Mouse (Mus musculus) heart, postnatal 0 days (tissue): ENCODE data around the gene Aox2. TPM values are rescaled to one million over a fixed set of nuclear protein-coding genes. Genes with fewer than 3 reads are reported as not detected.

ENCODE experiments used
- ATAC-seq: fragments of 200-750 bp; cut with Nextera tagmentation; 2 replicates; pipeline ENCODE4 v1.8.0; 2017; ENCODE audit warnings: low read depth, moderate number of reproducible peaks, moderate library complexity; ENCODE audit not compliant: insufficient read depth
- DNase-seq: peaks from one replicate; pipeline ENCODE4 v3.0.0-alpha.2; 2016; ENCODE audit warnings: low spot score
- H3K27ac ChIP-seq: fragments of 300-500 bp; sonication (generic); 2 replicates; pipeline ENCODE4 v1.5.1; 2014; ENCODE audit warnings: low read depth, mild to moderate bottlenecking
- H3K27me3 ChIP-seq: fragments of 300-500 bp; sonication (generic); 2 replicates; pipeline ENCODE4 v1.6.1; 2014; ENCODE audit warnings: low read length, mixed read lengths; ENCODE audit not compliant: control insufficient read depth, insufficient read depth
- H3K36me3 ChIP-seq: fragments of 300-500 bp; sonication (generic); replicated peaks from 2 replicates; pipeline ENCODE4 v1.6.1; 2014; ENCODE audit warnings: low read length, mixed read lengths; ENCODE audit not compliant: control insufficient read depth, insufficient read depth
- H3K4me1 ChIP-seq: fragments of 300-500 bp; sonication (generic); 2 replicates; pipeline ENCODE4 v1.6.1; 2014; ENCODE audit warnings: antibody characterized with exemption; ENCODE audit not compliant: control insufficient read depth, insufficient read depth
- H3K4me2 ChIP-seq: fragments of 300-500 bp; sonication (generic); 2 replicates; pipeline ENCODE4 v1.6.1; 2014; ENCODE audit warnings: low read depth, mild to moderate bottlenecking, low read length, moderate library complexity
- H3K4me3 ChIP-seq: fragments of 300-500 bp; sonication (generic); 2 replicates; pipeline ENCODE4 v1.5.1; 2014; ENCODE audit warnings: low read depth, low read length
- H3K9ac ChIP-seq: fragments of 300-500 bp; sonication (generic); replicated peaks from 2 replicates; pipeline ENCODE4 v1.6.1; 2014; ENCODE audit warnings: low read depth, low read length, mixed read lengths
- H3K9me3 ChIP-seq: fragments of 300-500 bp; sonication (generic); replicated peaks from 2 replicates; pipeline ENCODE4 v1.6.1; 2016; ENCODE audit warnings: low read length; ENCODE audit not compliant: control insufficient read depth
- CTCF ChIP-seq: IDR thresholded peaks from 2 replicates; pipeline ENCODE4 v1.5.1; 2016; ENCODE audit warnings: antibody characterized with exemption, control low read depth, low read depth
- EP300 ChIP-seq: IDR thresholded peaks from 2 replicates; pipeline ENCODE4 v1.6.1; 2016; ENCODE audit warnings: antibody characterized with exemption, low read depth
- WGBS: fragments of 180-500 bp; shearing (Covaris S2); extraction: QIAGEN DNeasy Blood & Tissue Kit; methylation state at CpG from one replicate; pipeline ENCODE4 v1.1.7; 2014; 5-methylcytosine and 5-hydroxymethylcytosine counted together
- polyA plus RNA-seq: library from polyadenylated mRNA; unstranded; fragments of >200 nt; fragmentation: Nextera tagmentation; extraction: Ambion mirVana; gene quantifications from 2 replicates; pipeline ENCODE4 v1.2.1, GENCODE M21; 2015
- total RNA-seq: library from RNA; depleted of rRNA; stranded (reverse); fragments of >200 nt; gene quantifications from 2 replicates; pipeline ENCODE4 v1.2.3, GENCODE M21; 2014; ENCODE audit warnings: low replicate concordance

Aox2 gene
- total and polyA plus RNA-seq, 2 experiments from 2014 or later: 0.08 TPM; not detected in 1

GRCm38 (mm10) chr1:58298347-58298746, 20.2 kb downstream of the Aox2 start:
- no peak overlapping the region for H3K4me2 ChIP-seq
- H3K4me1 ChIP-seq: no peaks in the 10 kb centered on the region
- no peaks in the 10 kb centered on the region for H3K27me3 ChIP-seq
- 56% methylated on average over 6 of the region's 6 CpGs for WGBS
- H3K9me3 ChIP-seq: no peaks in the 10 kb centered on the region
- H3K36me3 ChIP-seq: no peaks in the 10 kb centered on the region
- no peak overlapping the region for H3K27ac ChIP-seq
- ATAC-seq (no peak), DNase-seq (no peak)
- no peak overlapping the region for H3K4me3 ChIP-seq
- no peak overlapping the region for H3K9ac ChIP-seq
- no peak for TF ChIP-seq CTCF
- no peak for TF ChIP-seq EP300

- H3K36me3 ChIP-seq: no peaks in the 10 kb centered on the region
- H3K9me3 ChIP-seq: no peaks in the 10 kb centered on the region
- no peaks in the 10 kb centered on the region for H3K27me3 ChIP-seq
- no peak overlapping the region for H3K9ac ChIP-seq
- 90% methylated on average over 7 of the region's 7 CpGs for WGBS
- no peak for ATAC-seq
- no peak overlapping the region for H3K4me3 ChIP-seq
- no peak for TF ChIP-seq CTCF
- no peak for TF ChIP-seq EP300
- no peaks in the 10 kb centered on the region for H3K4me1 ChIP-seq
- H3K27ac ChIP-seq: no peak overlapping the region
- no peak for DNase-seq
- H3K4me2 ChIP-seq: no peak overlapping the region
These were observed 22.9 kb downstream of the Aox2 start for GRCm38 (mm10) chr1:58301073-58301472.

GRCm38 (mm10) chr1:58302015-58302414, 23.9 kb downstream of the Aox2 start:
- no peak for TF ChIP-seq CTCF
- Histone ChIP-seq H3K4me2 (no peak overlapping the region), H3K9me3 (no peaks in the 10 kb centered on the region), H3K4me3 (no peak overlapping the region), H3K4me1 (no peaks in the 10 kb centered on the region), H3K9ac (no peak overlapping the region), H3K27me3 (no peaks in the 10 kb centered on the region), H3K27ac (no peak overlapping the region), H3K36me3 (no peaks in the 10 kb centered on the region)
- 78% methylated on average over 6 of the region's 6 CpGs for WGBS
- ATAC-seq (no peak), DNase-seq (no peak)

- H3K9ac ChIP-seq: no peak overlapping the region
- H3K4me2 ChIP-seq: no peak overlapping the region
- no peak overlapping the region for H3K4me3 ChIP-seq
- no peaks in the 10 kb centered on the region for H3K9me3 ChIP-seq
- H3K27ac ChIP-seq: no peak overlapping the region
- H3K27me3 ChIP-seq: no peaks in the 10 kb centered on the region
- 55% methylated on average over 6 of the region's 6 CpGs for WGBS
- no peak for DNase-seq
- no peak for ATAC-seq
- no peaks in the 10 kb centered on the region for H3K4me1 ChIP-seq
- no peaks in the 10 kb centered on the region for H3K36me3 ChIP-seq
- TF ChIP-seq CTCF (no peak), EP300 (no peak)
These were observed 24.9 kb downstream of the Aox2 start for GRCm38 (mm10) chr1:58303009-58303408.

- ATAC-seq: peak; percentile 67; the same call in 1 of the 2 replicates
- no peaks in the 10 kb centered on the region for H3K27me3 ChIP-seq
- WGBS: 76% methylated on average over 4 of the region's 4 CpGs
- no peaks in the 10 kb centered on the region for H3K36me3 ChIP-seq
- no peaks in the 10 kb centered on the region for H3K4me1 ChIP-seq
- H3K27ac ChIP-seq: peak overlapping the region; percentile 15; the same call in 1 of the 2 replicates
- DNase-seq: no peak
- no peak for TF ChIP-seq CTCF
- no peak for TF ChIP-seq EP300
- H3K9me3 ChIP-seq: no peaks in the 10 kb centered on the region
- no peak overlapping the region for H3K4me2 ChIP-seq
- H3K9ac ChIP-seq: no peak overlapping the region
- no peak overlapping the region for H3K4me3 ChIP-seq
These were observed 25.6 kb downstream of the Aox2 start for GRCm38 (mm10) chr1:58303726-58304125.

- no peak overlapping the region for H3K4me3 ChIP-seq
- H3K4me1 ChIP-seq: no peaks in the 10 kb centered on the region
- H3K9me3 ChIP-seq: no peaks in the 10 kb centered on the region
- 53% methylated on average over 12 of the region's 12 CpGs for WGBS
- ATAC-seq (peak; percentile 52), DNase-seq (peak; percentile 39)
- TF ChIP-seq EP300 (no peak), CTCF (no peak)
- H3K27ac ChIP-seq: peak overlapping the region; percentile 15; the same call in 1 of the 2 replicates
- no peaks in the 10 kb centered on the region for H3K27me3 ChIP-seq
- H3K36me3 ChIP-seq: no peaks in the 10 kb centered on the region
- H3K9ac ChIP-seq: no peak overlapping the region
- no peak overlapping the region for H3K4me2 ChIP-seq
These were observed 26.2 kb downstream of the Aox2 start for GRCm38 (mm10) chr1:58304296-58304695.
